Comparison of ENCODE assay signal across 15 mouse cellular contexts in genomic region chr9:74996349-74996748, GRCm38 (mm10).
"Had no signal": no experiment of that assay in that cellular context is flagged by ENCODE, and none has a peak within 500 bp of the region (broad histone marks: within the 10 kb centered on the region; RNA-seq: fewer than 3 reads in every experiment).

No protein-coding gene starts in this region.

- H3K36me3 ChIP-seq: limb, embryonic 13.5 days; stomach, embryonic 15.5 days had no signal

- DNase-seq: kidney, adult 9 months; kidney, postnatal 36 days; layer of hippocampus, adult 9-11 months; layer of hippocampus, postnatal 36 days; lung, embryonic 14.5 days; lung, postnatal 10 days; lung, postnatal 4 days; midbrain, embryonic 14.5 days; thymus, adult 2 months; thymus, postnatal 25 days had no signal

- H3K4me3 ChIP-seq: limb, embryonic 13.5 days; neural tube, embryonic 12.5 days; stomach, embryonic 15.5 days had no signal

- H3K4me1 ChIP-seq: limb, embryonic 13.5 days; neural tube, embryonic 12.5 days; stomach, embryonic 15.5 days had no signal

- H3K9me3 ChIP-seq: limb, embryonic 13.5 days; neural tube, embryonic 12.5 days; stomach, embryonic 15.5 days had no signal

- H3K27me3 ChIP-seq: limb, embryonic 13.5 days; neural tube, embryonic 12.5 days; stomach, embryonic 15.5 days had no signal

- H3K27ac ChIP-seq: kidney, postnatal 0 days; limb, embryonic 13.5 days; liver, embryonic 14.5 days; neural tube, embryonic 12.5 days; stomach, embryonic 15.5 days had no signal
